Mouse (Mus musculus) heart, adult 8-10 months (tissue): ENCODE data around the gene Prim1. TPM values are rescaled to one million over a fixed set of nuclear protein-coding genes. Genes with fewer than 3 reads are reported as not detected.

Experiments
- total RNA-seq, 4 experiments: library from RNA; stranded (reverse); gene quantifications; 2 replicates each; pipeline ENCODE4 v1.2.4; 2022

The Prim1 gene
- total RNA-seq, 4 experiments from 2014 or later = 1.5 to 2.2 (median 1.7) TPM

Other genes starting within 250 kb of the Prim1 start
- gene Rdh9, start 238.8 kb upstream of the Prim1 start, total RNA-seq = under 1 TPM in 2 of 4 experiments, not detected in 2; 0.09 to 0.22 TPM
- not detected for gene Rdh16, start 214.0 kb upstream of the Prim1 start, total RNA-seq
- gene Rdh19, start 165.2 kb upstream of the Prim1 start, total RNA-seq = not detected
- gene Rdh16f2, start 148.7 kb upstream of the Prim1 start, total RNA-seq = not detected
- gene Rdh7, start 126.4 kb upstream of the Prim1 start, total RNA-seq = under 1 TPM in 1 of 4 experiments, not detected in 3; 0.19 TPM
- not detected for gene Sdr9c7, start 116.7 kb upstream of the Prim1 start, total RNA-seq
- not detected for gene Hsd17b6, start 7.6 kb upstream of the Prim1 start, total RNA-seq
- 100 to 1,000 TPM; 503 to 580 (median 537) TPM for gene Naca, start 20.4 kb downstream of the Prim1 start, total RNA-seq
- gene Ptges3, start 43.8 kb downstream of the Prim1 start, total RNA-seq = 100 to 1,000 TPM in 1 of 4 experiments, 10 to 100 TPM in 3; 77.8 to 104 (median 91.6) TPM
- 1,000 to 10,000 TPM; 7,887 to 9,725 (median 8,934) TPM for gene Atp5b, start 68.1 kb downstream of the Prim1 start, total RNA-seq
- 10 to 100 TPM; 21.3 to 22.8 (median 22.1) TPM for gene Baz2a, start 76.4 kb downstream of the Prim1 start, total RNA-seq
- 100 to 1,000 TPM in 3 of 4 experiments, 10 to 100 TPM in 1; 90.8 to 107 (median 104) TPM for gene Rbms2, start 165.1 kb downstream of the Prim1 start, total RNA-seq
- gene Gls2, start 179.3 kb downstream of the Prim1 start, total RNA-seq = under 1 TPM; 0.38 to 0.60 (median 0.47) TPM
- gene Spryd4, start 196.6 kb downstream of the Prim1 start, total RNA-seq = 10 to 100 TPM; 35.8 to 38.4 (median 37.6) TPM
- gene Mip, start 210.7 kb downstream of the Prim1 start, total RNA-seq = not detected
- gene Timeless, start 216.9 kb downstream of the Prim1 start, total RNA-seq = 1 to 10 TPM; 6.0 to 8.5 (median 7.7) TPM
- not detected for gene Apon, start 238.9 kb downstream of the Prim1 start, total RNA-seq